In the genomic region with DNA sequence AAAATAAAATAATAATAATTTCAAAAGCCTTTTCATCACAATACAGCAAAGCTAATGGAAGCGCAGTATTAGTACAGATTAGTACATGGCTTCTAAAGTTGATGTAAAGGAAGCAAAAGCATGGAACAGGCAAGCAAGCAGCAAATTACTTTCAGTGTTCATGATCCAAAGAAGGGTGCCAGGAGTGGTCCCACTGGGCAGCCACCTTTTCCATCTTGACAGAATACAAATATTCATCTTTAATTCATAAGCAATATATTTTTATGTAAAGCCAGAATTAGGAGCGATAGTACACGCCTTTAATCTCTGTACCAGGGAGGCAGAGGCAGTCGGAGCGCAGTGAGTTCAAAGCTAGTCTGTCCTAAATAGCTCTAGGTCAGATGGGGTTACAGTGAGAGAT, we compare ENCODE assay signal across 9 mouse cellular contexts. TPM values are rescaled to one million over a fixed set of nuclear protein-coding genes. Genes with fewer than 3 reads are reported as not detected.
A peak's percentile ranks its signal among the peaks of the same experiment; 100 is the strongest.
DNase-seq lines count a peak whose midpoint lies in the region; ATAC-seq and TF ChIP-seq lines count a peak whose summit lies in the region.
"Had no signal": no experiment of that assay in that cellular context is flagged by ENCODE, and none has a peak within 500 bp of the region (broad histone marks: within the 10 kb centered on the region; RNA-seq: fewer than 3 reads in every experiment).

No protein-coding gene starts in this region.

- TF ChIP-seq POLR2A in bone marrow macrophage, adult 2 months (IDR thresholded peaks at IDR 0.05; ENCODE audit: borderline replicate concordance, low read depth, low read length), result no peak

- intact Hi-C loops in left cerebral cortex, postnatal 14 days (cut with DNase I), result loop anchor here (2.0 kb wide), 1 partner anchor 125 kb away; the partner anchor contains the start of genes Hectd3 and Urod

- 72% methylated on average over 5 of the region's 5 CpGs for WGBS in heart, embryonic 16.5 days
- WGBS in hindbrain, embryonic 13.5 days, result 83% methylated on average over 5 of the region's 5 CpGs
- 76% methylated on average over 5 of the region's 5 CpGs for WGBS in midbrain, embryonic 13.5 days

- no peaks in the 10 kb centered on the region for H3K9me3 ChIP-seq in heart, embryonic 16.5 days (replicated peaks; ENCODE audit: control insufficient read depth, low read length)
- no peaks in the 10 kb centered on the region for H3K9me3 ChIP-seq in hindbrain, embryonic 13.5 days
- H3K9me3 ChIP-seq in midbrain, embryonic 13.5 days, result no peaks in the 10 kb centered on the region

- no peak for DNase-seq in heart, adult 8-10 months (ENCODE audit: low spot score)
- DNase-seq in layer of hippocampus, postnatal 10 days (ENCODE audit: low spot score in 2 of 2), result no peak
- no peak for DNase-seq in left cerebral cortex, postnatal 14 days (ENCODE audit: low spot score in 2 of 2)

- ATAC-seq in heart, embryonic 16.5 days (replicated peaks; ENCODE audit: extremely low read depth, insufficient read depth, low FRiP score), result no peak
- no peak for ATAC-seq in hindbrain, embryonic 13.5 days (ENCODE audit: low FRiP score)
- ATAC-seq in midbrain, embryonic 13.5 days, result no peak
- ATAC-seq in frontal cortex, adult (ENCODE audit: low TSS enrichment), result no peak

- H3K4me1 ChIP-seq in heart, embryonic 16.5 days (ENCODE audit: control insufficient read depth, insufficient read depth, low read length), result peaks cover 10% of the 10 kb centered on the region
- H3K4me1 ChIP-seq in bone marrow macrophage, adult 2 months (ENCODE audit: control insufficient read depth, insufficient read depth, low read length), result peaks cover 33% of the 10 kb centered on the region
- peaks cover 16% of the 10 kb centered on the region for H3K4me1 ChIP-seq in hindbrain, embryonic 13.5 days (replicated peaks)
- H3K4me1 ChIP-seq in midbrain, embryonic 13.5 days (replicated peaks), result peaks cover 17% of the 10 kb centered on the region

- H3K4me3 ChIP-seq in heart, embryonic 16.5 days (ENCODE audit: low read length), result peak overlapping the region; percentile 62
- peak overlapping the region; percentile 59 for H3K4me3 ChIP-seq in bone marrow macrophage, adult 2 months (ENCODE audit: insufficient read depth, low read length)
- H3K4me3 ChIP-seq in hindbrain, embryonic 13.5 days, result peak overlapping the region; percentile 62
- H3K4me3 ChIP-seq in midbrain, embryonic 13.5 days (replicated peaks), result peak overlapping the region; percentile 71

- H3K4me2 ChIP-seq in heart, embryonic 16.5 days (ENCODE audit: low read depth, low read length), result peak overlapping the region; percentile 92
- peak overlapping the region; percentile 99 for H3K4me2 ChIP-seq in hindbrain, embryonic 13.5 days
- peak overlapping the region; percentile 100 for H3K4me2 ChIP-seq in midbrain, embryonic 13.5 days (replicated peaks)

- H3K27ac ChIP-seq in heart, embryonic 16.5 days (ENCODE audit: low read length), result peak overlapping the region; percentile 92
- H3K27ac ChIP-seq in bone marrow macrophage, adult 2 months (ENCODE audit: insufficient read depth, low read depth, low read length), result no peak overlapping the region
- peak overlapping the region; percentile 94 for H3K27ac ChIP-seq in hindbrain, embryonic 13.5 days
- peak overlapping the region; percentile 92 for H3K27ac ChIP-seq in midbrain, embryonic 13.5 days

- no peak for TF ChIP-seq CTCF in bone marrow macrophage, adult 2 months (IDR thresholded peaks at IDR 0.05; ENCODE audit: low read depth, low read length)

- H3K9ac ChIP-seq in heart, embryonic 16.5 days (ENCODE audit: low read length), result peak overlapping the region; percentile 70
- H3K9ac ChIP-seq in hindbrain, embryonic 13.5 days, result peak overlapping the region; percentile 77
- peak overlapping the region; percentile 83 for H3K9ac ChIP-seq in midbrain, embryonic 13.5 days (replicated peaks)

- no peaks in the 10 kb centered on the region for H3K27me3 ChIP-seq in heart, embryonic 16.5 days (ENCODE audit: control insufficient read depth, insufficient read depth, low read length)
- H3K27me3 ChIP-seq in hindbrain, embryonic 13.5 days, result no peaks in the 10 kb centered on the region
- no peaks in the 10 kb centered on the region for H3K27me3 ChIP-seq in midbrain, embryonic 13.5 days
- H3K27me3 ChIP-seq: Patski had no signal

- no peaks in the 10 kb centered on the region for H3K36me3 ChIP-seq in heart, embryonic 16.5 days (ENCODE audit: control insufficient read depth, insufficient read depth)
- H3K36me3 ChIP-seq in hindbrain, embryonic 13.5 days, result peaks cover 4% of the 10 kb centered on the region
- peaks cover 9% of the 10 kb centered on the region; the same call in 1 of the 2 replicates for H3K36me3 ChIP-seq in midbrain, embryonic 13.5 days

RNA-seq across cellular contexts. Expression of gene Btbd19, which starts 5.9 kb away (rescaled TPM):
- polyA plus RNA-seq in heart, embryonic 16.5 days (2015; fragmentation: Nextera tagmentation; extraction: Ambion mirVana), result 3.0 and 4.6 TPM in 2 replicates
- total RNA-seq in heart, adult 8-10 months (2022), result 1 to 10 TPM; 1.8 to 3.5 (median 2.4) TPM
- 4.3 and 4.8 TPM in 2 replicates for polyA plus RNA-seq in bone marrow macrophage, adult 2 months (2012; ENCODE audit: insufficient read depth, insufficient read length, missing spikeins)
- polyA plus RNA-seq in hindbrain, embryonic 13.5 days (2015; fragmentation: Nextera tagmentation; extraction: Ambion mirVana), result 3.9 and 4.2 TPM in 2 replicates
- polyA plus RNA-seq in midbrain, embryonic 13.5 days (2015; fragmentation: Nextera tagmentation; extraction: Ambion mirVana), result 3.3 and 3.4 TPM in 2 replicates
- total RNA-seq in layer of hippocampus, postnatal 10 days (2021), result 10 to 100 TPM in 1 of 2 experiments, 1 to 10 TPM in 1; 6.7 to 11.2 TPM
- 10 to 100 TPM; 11.8 to 12.4 TPM for total RNA-seq in left cerebral cortex, postnatal 14 days (2021)

RNA-seq across cellular contexts. Expression of gene Tctex1d4, which starts 7.0 kb away (rescaled TPM):
- polyA plus RNA-seq in heart, embryonic 16.5 days (2015; fragmentation: Nextera tagmentation; extraction: Ambion mirVana), result 0.61 and 0.84 TPM in 2 replicates
- total RNA-seq in heart, adult 8-10 months (2022), result under 1 TPM in 1 of 4 experiments, not detected in 3; 0.40 TPM
- 2.2 and 4.4 TPM in 2 replicates for polyA plus RNA-seq in bone marrow macrophage, adult 2 months (2012; ENCODE audit: insufficient read depth, insufficient read length, missing spikeins)
- 0.86 TPM in 1 of 2 replicates, not detected in the other for polyA plus RNA-seq in hindbrain, embryonic 13.5 days (2015; fragmentation: Nextera tagmentation; extraction: Ambion mirVana)
- polyA plus RNA-seq in midbrain, embryonic 13.5 days (2015; fragmentation: Nextera tagmentation; extraction: Ambion mirVana), result not detected in 2 replicates
- 1 to 10 TPM; 1.1 to 1.5 TPM for total RNA-seq in layer of hippocampus, postnatal 10 days (2021)
- total RNA-seq in left cerebral cortex, postnatal 14 days (2021), result not detected

RNA-seq across cellular contexts. Expression of gene Plk3, which starts 14.1 kb away (rescaled TPM):
- 1.9 and 2.2 TPM in 2 replicates for polyA plus RNA-seq in heart, embryonic 16.5 days (2015; fragmentation: Nextera tagmentation; extraction: Ambion mirVana)
- total RNA-seq in heart, adult 8-10 months (2022), result 1 to 10 TPM; 1.2 to 1.8 (median 1.6) TPM
- 2.9 and 3.3 TPM in 2 replicates for polyA plus RNA-seq in bone marrow macrophage, adult 2 months (2012; ENCODE audit: insufficient read depth, insufficient read length, missing spikeins)
- 16.2 and 16.6 TPM in 2 replicates for polyA plus RNA-seq in hindbrain, embryonic 13.5 days (2015; fragmentation: Nextera tagmentation; extraction: Ambion mirVana)
- polyA plus RNA-seq in midbrain, embryonic 13.5 days (2015; fragmentation: Nextera tagmentation; extraction: Ambion mirVana), result 18.6 and 19.3 TPM in 2 replicates
- 10 to 100 TPM; 16.3 to 16.9 TPM for total RNA-seq in layer of hippocampus, postnatal 10 days (2021)
- total RNA-seq in left cerebral cortex, postnatal 14 days (2021), result 10 to 100 TPM; 15.6 to 16.2 TPM

RNA-seq across cellular contexts. Expression of gene Ptch2, which starts 23.8 kb away (rescaled TPM):
- 2.0 and 2.1 TPM in 2 replicates for polyA plus RNA-seq in heart, embryonic 16.5 days (2015; fragmentation: Nextera tagmentation; extraction: Ambion mirVana)
- 1 to 10 TPM in 1 of 4 experiments, under 1 TPM in 3; 0.44 to 1.0 (median 0.58) TPM for total RNA-seq in heart, adult 8-10 months (2022)
- polyA plus RNA-seq in bone marrow macrophage, adult 2 months (2012; ENCODE audit: insufficient read depth, insufficient read length, missing spikeins), result not detected in 2 replicates
- polyA plus RNA-seq in hindbrain, embryonic 13.5 days (2015; fragmentation: Nextera tagmentation; extraction: Ambion mirVana), result 6.8 and 7.9 TPM in 2 replicates
- 7.1 and 7.3 TPM in 2 replicates for polyA plus RNA-seq in midbrain, embryonic 13.5 days (2015; fragmentation: Nextera tagmentation; extraction: Ambion mirVana)
- total RNA-seq in layer of hippocampus, postnatal 10 days (2021), result 1 to 10 TPM; 2.5 to 3.2 TPM
- total RNA-seq in left cerebral cortex, postnatal 14 days (2021), result 1 to 10 TPM; 1.3 to 2.4 TPM

RNA-seq across cellular contexts. Expression of gene Rps8, which starts 36.4 kb away (rescaled TPM):
- 420 and 513 TPM in 2 replicates for polyA plus RNA-seq in heart, embryonic 16.5 days (2015; fragmentation: Nextera tagmentation; extraction: Ambion mirVana)
- total RNA-seq in heart, adult 8-10 months (2022), result 100 to 1,000 TPM; 504 to 617 (median 566) TPM
- polyA plus RNA-seq in bone marrow macrophage, adult 2 months (2012; ENCODE audit: insufficient read depth, insufficient read length, missing spikeins), result 1,158 and 1,548 TPM in 2 replicates
- polyA plus RNA-seq in hindbrain, embryonic 13.5 days (2015; fragmentation: Nextera tagmentation; extraction: Ambion mirVana), result 576 and 608 TPM in 2 replicates
- polyA plus RNA-seq in midbrain, embryonic 13.5 days (2015; fragmentation: Nextera tagmentation; extraction: Ambion mirVana), result 558 and 623 TPM in 2 replicates
- 100 to 1,000 TPM; 556 to 596 TPM for total RNA-seq in layer of hippocampus, postnatal 10 days (2021)
- 100 to 1,000 TPM; 448 to 449 TPM for total RNA-seq in left cerebral cortex, postnatal 14 days (2021)
